Mouse (Mus musculus): ENCODE measurements around the gene Apc2.
"Not testable (repeated sequence)": the region's sequence is repeated elsewhere in the genome, so short reads cannot be mapped to it uniquely, and the experiment has no call there.

The Apc2 gene

DNA sequence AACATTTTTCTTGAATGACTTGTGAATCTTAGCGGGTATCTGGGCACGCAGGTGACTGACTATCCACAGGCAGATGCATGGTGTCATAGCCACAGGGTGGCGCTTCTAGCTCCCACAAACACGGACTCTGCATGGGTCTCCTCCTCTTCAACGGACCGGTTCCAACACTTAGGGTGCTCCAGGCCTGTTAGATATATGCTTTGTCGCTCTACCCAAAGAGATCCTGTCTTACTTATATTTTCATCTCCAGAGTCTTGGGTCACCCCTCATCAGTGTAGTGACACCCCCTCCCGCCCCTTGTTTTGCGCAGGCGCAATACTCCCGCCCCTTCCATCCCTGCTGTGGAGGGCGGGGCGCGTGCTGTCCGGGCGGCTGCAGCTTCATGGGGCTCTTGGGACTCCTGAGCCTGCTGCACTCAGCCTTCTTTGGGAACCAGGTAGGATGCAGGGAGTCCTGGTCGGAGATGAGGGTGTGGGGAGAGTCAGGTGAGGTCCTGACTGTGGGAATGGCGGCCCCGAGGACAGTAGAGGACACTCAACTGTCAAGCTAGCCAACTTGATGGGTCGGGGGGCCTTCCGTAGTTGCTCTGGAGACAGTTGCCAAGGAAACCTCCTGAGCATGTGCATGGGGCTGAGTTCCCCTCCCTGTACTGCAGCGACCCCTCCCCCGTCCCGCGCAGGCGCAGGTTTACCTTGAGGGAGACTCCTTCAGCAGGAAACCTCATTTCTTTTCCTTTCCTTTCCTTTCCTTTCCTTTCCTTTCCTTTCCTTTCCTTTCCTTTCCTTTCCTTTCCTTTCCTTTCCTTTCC, at the start of gene Apc2:
Apc2 (plus strand) TSS at position 360 of the 808 bp plus-strand sequence.
- H3K36me3 ChIP-seq (ENCODE audit: insufficient read depth, low read length), result peaks cover 26% of the 10 kb centered on the region
- TF ChIP-seq NANOG (IDR thresholded peaks at IDR 0.05; ENCODE audit: borderline replicate concordance, low read length) (no peak), POU5F1 (IDR thresholded peaks at IDR 0.05; ENCODE audit: borderline replicate concordance, low read length) (no peak), CTCF (conservative IDR thresholded peaks at IDR 0.05; ENCODE audit: low read length) (no peak; the same call in 1 of the 2 replicates)
- peaks cover 76% of the 10 kb centered on the region for H3K4me1 ChIP-seq (replicated peaks; ENCODE audit: low read depth, low read length)
- no peaks in the 10 kb centered on the region for H3K9me3 ChIP-seq (ENCODE audit: low read length)
- peak within 1 kb of the TSS; percentile 99 for H3K4me3 ChIP-seq (replicated peaks; ENCODE audit: low read length)
- H3K27me3 ChIP-seq (ENCODE audit: insufficient read depth, low read length), result peaks cover 40% of the 10 kb centered on the region

DNA sequence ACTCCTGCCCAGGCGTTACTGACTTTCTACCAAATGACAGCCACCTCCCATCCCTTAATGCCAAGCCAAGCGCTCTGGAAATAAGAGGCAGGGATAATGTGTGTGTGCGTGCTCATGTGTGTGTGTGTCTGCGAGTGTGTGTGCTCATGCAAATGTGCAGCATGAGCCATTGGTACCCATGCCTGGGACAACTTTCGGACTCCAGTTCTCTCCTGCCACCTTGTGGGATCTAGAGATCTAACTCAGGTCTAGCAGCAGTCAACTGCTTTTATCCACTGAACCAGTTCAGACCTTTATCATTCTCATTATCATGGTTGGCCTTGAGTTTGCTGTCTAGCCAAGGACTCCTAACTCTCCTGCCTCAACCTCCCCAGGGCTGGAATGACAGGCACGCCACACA, 47.9 kb upstream of the Apc2 start:
- Histone ChIP-seq H3K4me1 (replicated peaks; ENCODE audit: low read depth, low read length) (peaks cover 50% of the 10 kb centered on the region), H3K4me3 (replicated peaks; ENCODE audit: low read length) (peak overlapping the region; percentile 99; the same call in 1 of the 2 replicates), H3K9me3 (ENCODE audit: low read length) (no peaks in the 10 kb centered on the region), H3K27me3 (ENCODE audit: insufficient read depth, low read length) (no peaks in the 10 kb centered on the region), H3K36me3 (ENCODE audit: insufficient read depth, low read length) (peaks cover 45% of the 10 kb centered on the region)
- TF ChIP-seq POU5F1 (IDR thresholded peaks at IDR 0.05; ENCODE audit: borderline replicate concordance, low read length) (no peak), NANOG (IDR thresholded peaks at IDR 0.05; ENCODE audit: borderline replicate concordance, low read length) (no peak), CTCF (conservative IDR thresholded peaks at IDR 0.05; ENCODE audit: low read length) (0 out of 2 replicates have a peak, but pooled peaks have one; percentile 7)

DNA sequence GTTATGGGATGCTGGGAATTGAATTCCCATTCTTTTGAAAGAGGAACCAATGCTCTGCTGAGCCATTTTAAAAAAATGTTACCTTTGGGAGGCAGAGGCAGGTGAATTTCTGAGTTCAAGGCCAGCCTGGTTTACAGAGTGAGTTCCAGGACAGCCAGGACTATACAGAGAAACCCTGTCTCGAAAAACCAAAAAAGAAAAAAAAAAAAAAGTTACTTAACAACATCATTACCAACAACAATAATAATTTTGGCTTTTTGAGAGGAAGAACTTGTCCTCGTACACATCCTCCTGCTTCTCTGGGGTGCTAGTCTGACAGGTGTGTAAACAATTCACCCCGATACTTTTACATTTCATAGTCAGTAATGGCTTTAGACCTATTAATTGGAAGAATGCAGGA, 47.3 kb upstream of the Apc2 start:
- H3K36me3 ChIP-seq (ENCODE audit: insufficient read depth, low read length), result peaks cover 45% of the 10 kb centered on the region
- H3K4me3 ChIP-seq (replicated peaks; ENCODE audit: low read length), result peak overlapping the region; percentile 99
- peaks cover 53% of the 10 kb centered on the region for H3K4me1 ChIP-seq (replicated peaks; ENCODE audit: low read depth, low read length)
- not testable (repeated sequence) for H3K9me3 ChIP-seq (ENCODE audit: low read length); H3K27me3 ChIP-seq (ENCODE audit: insufficient read depth, low read length)

DNA sequence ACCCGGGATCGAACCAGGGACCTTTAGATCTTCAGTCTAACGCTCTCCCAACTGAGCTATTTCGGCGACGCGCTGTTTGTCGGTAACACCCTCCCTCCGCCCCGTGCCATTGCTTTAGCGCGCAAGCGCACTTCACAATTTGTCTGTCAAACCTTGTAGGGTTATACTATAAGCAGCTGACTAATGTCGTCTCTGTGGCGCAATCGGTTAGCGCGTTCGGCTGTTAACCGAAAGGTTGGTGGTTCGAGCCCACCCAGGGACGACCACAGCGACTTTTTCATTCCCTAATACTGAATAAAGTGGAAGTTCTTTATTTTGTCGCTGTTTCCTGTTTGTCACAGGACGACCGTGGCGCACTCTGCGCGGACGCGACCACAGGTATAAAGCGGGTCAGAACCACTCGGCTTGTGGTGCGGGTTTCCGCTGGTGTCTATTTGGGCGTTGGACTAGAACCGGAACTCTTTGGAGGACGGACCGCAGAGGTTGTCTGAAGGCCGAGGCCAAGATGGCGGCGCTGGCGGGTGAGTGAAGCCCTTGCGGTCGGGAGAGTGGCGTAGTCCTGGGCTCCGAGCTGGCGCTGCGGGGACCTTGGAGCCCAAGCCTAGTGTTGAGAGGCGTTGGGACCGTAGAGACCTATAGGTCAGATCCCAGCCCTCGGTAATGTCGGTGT, 46.7 kb upstream of the Apc2 start, which contains the start of gene Ndufs7:
Ndufs7 (plus strand) TSS at position 151 of the 670 bp plus-strand sequence.
- no peaks in the 10 kb centered on the region for H3K27me3 ChIP-seq (ENCODE audit: insufficient read depth, low read length)
- peaks cover 59% of the 10 kb centered on the region for H3K4me1 ChIP-seq (replicated peaks; ENCODE audit: low read depth, low read length)
- TF ChIP-seq NANOG (IDR thresholded peaks at IDR 0.05; ENCODE audit: borderline replicate concordance, low read length) (no peak), POU5F1 (IDR thresholded peaks at IDR 0.05; ENCODE audit: borderline replicate concordance, low read length) (no peak), CTCF (conservative IDR thresholded peaks at IDR 0.05; ENCODE audit: low read length) (no peak)
- H3K9me3 ChIP-seq (ENCODE audit: low read length), result no peaks in the 10 kb centered on the region
- peaks cover 45% of the 10 kb centered on the region for H3K36me3 ChIP-seq (ENCODE audit: insufficient read depth, low read length)
- H3K4me3 ChIP-seq (replicated peaks; ENCODE audit: low read length), result peak within 1 kb of the TSS; percentile 99

DNA sequence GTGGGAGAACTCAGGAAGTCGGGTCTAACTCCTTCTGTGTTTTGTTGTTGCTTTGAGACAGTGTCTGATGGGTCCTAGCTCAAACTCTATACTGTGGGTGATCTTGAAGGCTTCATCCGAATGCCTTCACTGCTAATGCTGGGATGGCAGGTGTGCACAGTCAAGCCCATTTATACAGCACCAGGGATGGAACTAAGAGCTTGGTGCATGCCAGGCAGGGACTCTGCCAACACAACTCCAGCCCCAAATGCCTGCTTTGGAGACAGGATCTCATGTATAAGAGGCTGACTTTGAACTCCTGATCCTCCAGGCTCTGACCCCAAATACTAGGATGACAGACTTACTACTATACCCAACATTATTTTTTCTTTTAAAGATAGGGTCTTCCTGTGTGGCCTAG, 45.7 kb upstream of the Apc2 start:
- H3K4me3 ChIP-seq (replicated peaks; ENCODE audit: low read length), result peak overlapping the region; percentile 99
- H3K4me1 ChIP-seq (replicated peaks; ENCODE audit: low read depth, low read length), result peaks cover 66% of the 10 kb centered on the region
- no peaks in the 10 kb centered on the region for H3K27me3 ChIP-seq (ENCODE audit: insufficient read depth, low read length)
- H3K36me3 ChIP-seq (ENCODE audit: insufficient read depth, low read length), result peaks cover 46% of the 10 kb centered on the region
- no peak for TF ChIP-seq CTCF (conservative IDR thresholded peaks at IDR 0.05; ENCODE audit: low read length)
- TF ChIP-seq NANOG (IDR thresholded peaks at IDR 0.05; ENCODE audit: borderline replicate concordance, low read length), result no peak
- no peak for TF ChIP-seq POU5F1 (IDR thresholded peaks at IDR 0.05; ENCODE audit: borderline replicate concordance, low read length)
- no peaks in the 10 kb centered on the region for H3K9me3 ChIP-seq (ENCODE audit: low read length)

DNA sequence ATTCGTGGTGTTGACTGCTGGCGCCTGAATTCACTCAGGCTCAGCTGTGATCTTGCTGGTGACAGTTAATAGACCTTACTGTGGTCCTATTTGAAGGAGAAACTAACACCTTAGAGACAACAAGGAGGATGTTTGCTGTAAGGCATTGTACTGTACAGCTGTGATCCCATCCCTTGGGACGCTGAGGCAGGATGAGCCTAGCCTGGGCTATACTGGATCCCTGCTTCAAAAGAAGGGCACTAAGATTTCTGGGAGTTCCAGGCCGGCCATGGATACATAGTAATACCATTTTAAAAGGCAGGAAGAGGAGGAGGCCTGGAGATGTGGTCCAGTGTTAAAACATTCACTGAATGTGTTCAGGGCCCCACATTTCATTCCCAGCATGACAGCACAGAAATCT, 45.2 kb upstream of the Apc2 start:
- Histone ChIP-seq H3K27me3 (ENCODE audit: insufficient read depth, low read length) (no peaks in the 10 kb centered on the region), H3K36me3 (ENCODE audit: insufficient read depth, low read length) (peaks cover 47% of the 10 kb centered on the region), H3K4me3 (replicated peaks; ENCODE audit: low read length) (peak overlapping the region; percentile 99), H3K4me1 (replicated peaks; ENCODE audit: low read depth, low read length) (peaks cover 66% of the 10 kb centered on the region), H3K9me3 (ENCODE audit: low read length) (no peaks in the 10 kb centered on the region)
- no peak for TF ChIP-seq CTCF (conservative IDR thresholded peaks at IDR 0.05; ENCODE audit: low read length)

DNA sequence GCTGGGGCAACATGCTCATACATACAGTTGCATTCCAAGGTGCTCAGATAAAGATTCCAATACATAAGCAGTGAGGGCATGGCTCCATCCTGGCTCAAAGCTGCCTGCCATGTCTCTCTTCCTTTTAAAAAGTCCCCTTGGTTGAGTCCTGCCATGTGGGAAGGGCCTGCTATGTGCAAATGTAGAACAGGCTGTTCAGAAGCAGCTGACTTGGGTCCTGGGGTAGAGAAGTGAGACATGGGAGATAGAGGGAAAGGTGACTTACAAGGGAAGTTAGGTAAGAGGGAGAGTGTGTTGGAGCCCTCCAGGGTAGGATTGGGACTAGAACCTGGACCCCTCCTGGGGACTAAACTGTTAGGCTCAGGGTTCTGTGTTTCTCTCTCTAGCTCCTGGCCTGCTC, 43.8 kb upstream of the Apc2 start:
- Histone ChIP-seq H3K4me1 (replicated peaks; ENCODE audit: low read depth, low read length) (peaks cover 74% of the 10 kb centered on the region), H3K4me3 (replicated peaks; ENCODE audit: low read length) (no peak overlapping the region), H3K9me3 (ENCODE audit: low read length) (no peaks in the 10 kb centered on the region), H3K36me3 (ENCODE audit: insufficient read depth, low read length) (peaks cover 62% of the 10 kb centered on the region), H3K27me3 (ENCODE audit: insufficient read depth, low read length) (no peaks in the 10 kb centered on the region)
- TF ChIP-seq POU5F1 (IDR thresholded peaks at IDR 0.05; ENCODE audit: borderline replicate concordance, low read length), result no peak
- no peak for TF ChIP-seq NANOG (IDR thresholded peaks at IDR 0.05; ENCODE audit: borderline replicate concordance, low read length)
- TF ChIP-seq CTCF (conservative IDR thresholded peaks at IDR 0.05; ENCODE audit: low read length), result no peak

DNA sequence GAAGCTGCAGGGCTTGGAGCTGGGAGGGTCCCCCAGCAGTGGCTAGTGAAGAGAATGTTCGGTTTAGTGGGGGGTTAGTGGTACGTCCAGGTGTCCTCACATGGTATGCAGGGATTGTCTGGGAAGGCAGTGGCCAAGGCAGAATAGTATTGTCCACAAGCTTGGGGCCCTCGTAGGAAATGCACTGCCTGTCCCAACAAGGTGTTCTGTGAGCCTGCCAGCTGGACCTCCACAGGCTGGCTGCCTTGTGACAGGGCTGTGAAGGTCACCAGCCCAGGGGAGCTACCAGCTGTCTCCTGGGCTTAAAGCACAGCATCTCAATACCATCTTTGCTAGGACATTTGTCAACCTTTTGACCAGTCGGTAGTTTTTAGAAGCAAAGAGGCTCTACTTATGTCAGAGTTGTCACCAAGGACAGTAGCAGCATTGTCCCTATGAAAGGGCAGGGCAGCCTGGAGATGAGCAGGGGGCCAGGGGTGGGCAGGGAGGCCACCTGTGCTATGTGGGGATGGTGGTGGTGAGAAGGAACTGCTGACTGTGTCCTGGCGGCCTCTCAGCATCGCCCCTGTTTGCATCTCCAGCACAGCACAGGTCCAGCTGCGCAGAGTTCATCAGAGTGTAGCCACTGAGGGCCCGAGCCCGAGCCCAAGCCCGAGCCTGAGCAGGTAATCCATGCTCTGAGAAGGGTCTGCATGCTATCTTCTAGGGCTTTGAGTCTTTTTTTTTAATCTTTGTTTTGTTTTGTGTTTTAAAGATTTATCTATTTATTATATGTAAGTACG, 43.1 kb upstream of the Apc2 start:
- peaks cover 78% of the 10 kb centered on the region for H3K4me1 ChIP-seq (replicated peaks; ENCODE audit: low read depth, low read length)
- no peaks in the 10 kb centered on the region for H3K27me3 ChIP-seq (ENCODE audit: insufficient read depth, low read length)
- H3K36me3 ChIP-seq (ENCODE audit: insufficient read depth, low read length), result peaks cover 68% of the 10 kb centered on the region
- no peak overlapping the region for H3K4me3 ChIP-seq (replicated peaks; ENCODE audit: low read length)
- no peaks in the 10 kb centered on the region for H3K9me3 ChIP-seq (ENCODE audit: low read length)
- no peak for TF ChIP-seq NANOG (IDR thresholded peaks at IDR 0.05; ENCODE audit: borderline replicate concordance, low read length)
- TF ChIP-seq CTCF (conservative IDR thresholded peaks at IDR 0.05; ENCODE audit: low read length), result no peak; the same call in 1 of the 2 replicates
- TF ChIP-seq POU5F1 (IDR thresholded peaks at IDR 0.05; ENCODE audit: borderline replicate concordance, low read length), result no peak

All from E14TG2a.4 (cell line).